Mouse (Mus musculus): ENCODE measurements around the gene Hist1h3b. TPM values are rescaled to one million over a fixed set of nuclear protein-coding genes. Genes with fewer than 3 reads are reported as not detected.
"Not testable (repeated sequence)": the region's sequence is repeated elsewhere in the genome, so short reads cannot be mapped to it uniquely, and the experiment has no call there.

The Hist1h3b gene
- polyA plus RNA-seq, 1 experiment from 2014 or later, result 4.7 TPM

- no peak overlapping the region; the same call in 1 of the 2 replicates for H3K9ac ChIP-seq (ENCODE audit: low read depth, low read length)
- peaks cover 26% of the 10 kb centered on the region for H3K4me1 ChIP-seq (ENCODE audit: control insufficient read depth, insufficient read depth, low read length)
- ATAC-seq, result no peak
- H3K4me3 ChIP-seq (ENCODE audit: low read length), result peak overlapping the region; percentile 50
- no peaks in the 10 kb centered on the region for H3K27me3 ChIP-seq (replicated peaks; ENCODE audit: control insufficient read depth, insufficient read depth, low read length)
- WGBS, result 75% methylated on average over 1 of the region's 1 CpGs
- peak overlapping the region; percentile 93 for H3K27ac ChIP-seq (ENCODE audit: low read length)
- H3K4me2 ChIP-seq (ENCODE audit: low read depth, low read length), result peak overlapping the region; percentile 65
- H3K36me3 ChIP-seq (ENCODE audit: control insufficient read depth, insufficient read depth, low read length), result no peaks in the 10 kb centered on the region
- no peaks in the 10 kb centered on the region for H3K9me3 ChIP-seq (ENCODE audit: control insufficient read depth, low read length)
These were observed 7.8 kb downstream of the Hist1h3b start for GRCm38 (mm10) chr13:23759916-23760239.

GRCm38 (mm10) chr13:23760240-23760971, 8.3 kb downstream of the Hist1h3b start:
- no peaks in the 10 kb centered on the region for H3K36me3 ChIP-seq (ENCODE audit: control insufficient read depth, insufficient read depth, low read length)
- no peak; the same call in 1 of the 2 replicates for ATAC-seq
- H3K4me3 ChIP-seq (ENCODE audit: low read length), result peak overlapping the region; percentile 50
- no peaks in the 10 kb centered on the region for H3K27me3 ChIP-seq (replicated peaks; ENCODE audit: control insufficient read depth, insufficient read depth, low read length)
- H3K4me1 ChIP-seq (ENCODE audit: control insufficient read depth, insufficient read depth, low read length), result peaks cover 26% of the 10 kb centered on the region
- H3K9ac ChIP-seq (ENCODE audit: low read depth, low read length), result peak overlapping the region; percentile 64
- no peaks in the 10 kb centered on the region for H3K9me3 ChIP-seq (ENCODE audit: control insufficient read depth, low read length)
- WGBS, result 1% methylated on average over 20 of the region's 27 CpGs
- H3K27ac ChIP-seq (ENCODE audit: low read length), result peak overlapping the region; percentile 93
- H3K4me2 ChIP-seq (ENCODE audit: low read depth, low read length), result peak overlapping the region; percentile 65

GRCm38 (mm10) chr13:23760972-23761864, 9.2 kb downstream of the Hist1h3b start, which contains the start of gene Hist1h4a:
Gene Hist1h4a, minus strand, starts transcription at chr13:23761230.
- H3K27me3 ChIP-seq (replicated peaks; ENCODE audit: control insufficient read depth, insufficient read depth, low read length), result no peaks in the 10 kb centered on the region
- peak; percentile 68 for ATAC-seq
- WGBS, result under 1% methylated on average over 64 of the region's 72 CpGs
- H3K27ac ChIP-seq (ENCODE audit: low read length), result peak within 1 kb of the TSS; percentile 93
- peaks cover 26% of the 10 kb centered on the region for H3K4me1 ChIP-seq (ENCODE audit: control insufficient read depth, insufficient read depth, low read length)
- H3K36me3 ChIP-seq (ENCODE audit: control insufficient read depth, insufficient read depth, low read length), result no peaks in the 10 kb centered on the region
- peak within 1 kb of the TSS; percentile 50 for H3K4me3 ChIP-seq (ENCODE audit: low read length)
- H3K4me2 ChIP-seq (ENCODE audit: low read depth, low read length), result peak within 1 kb of the TSS; percentile 89
- peak within 1 kb of the TSS; percentile 69 for H3K9ac ChIP-seq (ENCODE audit: low read depth, low read length)
- H3K9me3 ChIP-seq (ENCODE audit: control insufficient read depth, low read length), result no peaks in the 10 kb centered on the region

- Histone ChIP-seq H3K4me2 (ENCODE audit: low read depth, low read length) (peak within 1 kb of the TSS; percentile 89), H3K9ac (ENCODE audit: low read depth, low read length) (peak within 1 kb of the TSS; percentile 69), H3K4me1 (ENCODE audit: control insufficient read depth, insufficient read depth, low read length) (peaks cover 26% of the 10 kb centered on the region), H3K27ac (ENCODE audit: low read length) (peak within 1 kb of the TSS; percentile 97), H3K4me3 (ENCODE audit: low read length) (peak within 1 kb of the TSS; percentile 53)
- not testable (repeated sequence) for H3K27me3 ChIP-seq (replicated peaks; ENCODE audit: control insufficient read depth, insufficient read depth, low read length); H3K36me3 ChIP-seq (ENCODE audit: control insufficient read depth, insufficient read depth, low read length); H3K9me3 ChIP-seq (ENCODE audit: control insufficient read depth, low read length)
- ATAC-seq, result peak; percentile 66
- under 1% methylated on average over 27 of the region's 52 CpGs for WGBS
These were observed 10.1 kb downstream of the Hist1h3b start, which contains the start of gene Hist1h3a for GRCm38 (mm10) chr13:23761871-23762821. Gene Hist1h3a, minus strand, starts transcription at chr13:23762386.

- 1% methylated on average over 10 of the region's 10 CpGs for WGBS
- H3K9me3 ChIP-seq (ENCODE audit: control insufficient read depth, low read length), result no peaks in the 10 kb centered on the region
- peak overlapping the region; percentile 89 for H3K4me2 ChIP-seq (ENCODE audit: low read depth, low read length)
- no peaks in the 10 kb centered on the region for H3K36me3 ChIP-seq (ENCODE audit: control insufficient read depth, insufficient read depth, low read length)
- H3K9ac ChIP-seq (ENCODE audit: low read depth, low read length), result peak overlapping the region; percentile 60
- no peaks in the 10 kb centered on the region for H3K27me3 ChIP-seq (replicated peaks; ENCODE audit: control insufficient read depth, insufficient read depth, low read length)
- no peak for ATAC-seq
- H3K4me3 ChIP-seq (ENCODE audit: low read length), result peak overlapping the region; percentile 53
- peaks cover 22% of the 10 kb centered on the region for H3K4me1 ChIP-seq (ENCODE audit: control insufficient read depth, insufficient read depth, low read length)
- H3K27ac ChIP-seq (ENCODE audit: low read length), result peak overlapping the region; percentile 97
These were observed 11.1 kb downstream of the Hist1h3b start for GRCm38 (mm10) chr13:23763242-23763585.

- no peaks in the 10 kb centered on the region for H3K27me3 ChIP-seq (replicated peaks; ENCODE audit: control insufficient read depth, insufficient read depth, low read length)
- peak; percentile 69 for ATAC-seq
- no peaks in the 10 kb centered on the region for H3K36me3 ChIP-seq (ENCODE audit: control insufficient read depth, insufficient read depth, low read length)
- H3K9me3 ChIP-seq (ENCODE audit: control insufficient read depth, low read length), result no peaks in the 10 kb centered on the region
- H3K27ac ChIP-seq (ENCODE audit: low read length), result peak within 1 kb of the TSS; percentile 97
- peak within 1 kb of the TSS; percentile 89 for H3K4me2 ChIP-seq (ENCODE audit: low read depth, low read length)
- H3K4me3 ChIP-seq (ENCODE audit: low read length), result peak within 1 kb of the TSS; percentile 53
- peaks cover 22% of the 10 kb centered on the region for H3K4me1 ChIP-seq (ENCODE audit: control insufficient read depth, insufficient read depth, low read length)
- WGBS, result 4% methylated on average over 34 of the region's 34 CpGs
- peak within 1 kb of the TSS; percentile 73 for H3K9ac ChIP-seq (ENCODE audit: low read depth, low read length)
These were observed 11.7 kb downstream of the Hist1h3b start, which contains the start of gene Hist1h1a for GRCm38 (mm10) chr13:23763586-23764323. Gene Hist1h1a, plus strand, starts transcription at chr13:23763666.

- ATAC-seq, result no peak
- Histone ChIP-seq H3K27me3 (replicated peaks; ENCODE audit: control insufficient read depth, insufficient read depth, low read length) (no peaks in the 10 kb centered on the region), H3K36me3 (ENCODE audit: control insufficient read depth, insufficient read depth, low read length) (no peaks in the 10 kb centered on the region), H3K27ac (ENCODE audit: low read length) (peak overlapping the region; percentile 97), H3K4me1 (ENCODE audit: control insufficient read depth, insufficient read depth, low read length) (peaks cover 22% of the 10 kb centered on the region), H3K9me3 (ENCODE audit: control insufficient read depth, low read length) (no peaks in the 10 kb centered on the region), H3K4me2 (ENCODE audit: low read depth, low read length) (peak overlapping the region; percentile 89), H3K9ac (ENCODE audit: low read depth, low read length) (peak overlapping the region; percentile 73), H3K4me3 (ENCODE audit: low read length) (peak overlapping the region; percentile 53)
- WGBS, result 37% methylated on average over 12 of the region's 12 CpGs
These were observed 12.5 kb downstream of the Hist1h3b start for GRCm38 (mm10) chr13:23764324-23765171.

- H3K36me3 ChIP-seq (ENCODE audit: control insufficient read depth, insufficient read depth, low read length), result no peaks in the 10 kb centered on the region
- no peak overlapping the region for H3K4me3 ChIP-seq (ENCODE audit: low read length)
- H3K27ac ChIP-seq (ENCODE audit: low read length), result no peak overlapping the region
- H3K4me2 ChIP-seq (ENCODE audit: low read depth, low read length), result no peak overlapping the region
- no peak for ATAC-seq
- H3K27me3 ChIP-seq (replicated peaks; ENCODE audit: control insufficient read depth, insufficient read depth, low read length), result no peaks in the 10 kb centered on the region
- H3K4me1 ChIP-seq (ENCODE audit: control insufficient read depth, insufficient read depth, low read length), result peaks cover 18% of the 10 kb centered on the region
- 75% methylated on average over 1 of the region's 1 CpGs for WGBS
- no peak overlapping the region for H3K9ac ChIP-seq (ENCODE audit: low read depth, low read length)
- no peaks in the 10 kb centered on the region for H3K9me3 ChIP-seq (ENCODE audit: control insufficient read depth, low read length)
These were observed 13.1 kb downstream of the Hist1h3b start for GRCm38 (mm10) chr13:23765172-23765513.

Data from intestine, embryonic 16.5 days (tissue).